Mouse (Mus musculus): Measurements from ENCODE around the gene H2-D1.

DNA sequence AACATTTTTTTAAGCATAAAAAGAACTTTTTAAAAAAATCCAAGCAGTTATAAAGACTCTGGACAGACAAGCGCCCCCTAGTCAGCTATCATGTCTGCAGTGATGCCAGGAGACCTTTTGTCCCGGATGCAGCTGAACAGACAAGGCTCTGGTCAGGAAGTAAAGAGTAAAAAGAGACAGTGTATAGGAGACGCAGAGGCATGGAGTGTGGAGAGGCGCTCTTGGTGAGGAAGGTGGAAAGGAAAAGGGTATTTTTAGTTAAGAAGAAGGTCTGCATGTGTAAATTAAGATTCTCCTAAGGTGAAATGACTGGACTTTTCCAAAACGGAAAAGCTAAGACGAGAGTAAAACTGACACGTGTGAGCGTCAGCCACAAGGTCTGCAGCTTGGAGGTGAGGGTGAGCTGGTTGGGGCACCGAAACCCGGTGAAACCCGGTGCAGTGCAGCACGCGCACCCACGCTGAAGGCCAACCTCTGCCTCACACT is 35.9 kb upstream of the H2-D1 start:
- TF ChIP-seq POLR2A (IDR thresholded peaks at IDR 0.05; ENCODE audit: extremely low read depth, insufficient read depth, low read length) (no peak), CTCF (IDR thresholded peaks at IDR 0.05; ENCODE audit: extremely low read depth, insufficient read depth, low read length) (no peak)
